Mouse (Mus musculus) lung, embryonic 14.5 days (tissue): ENCODE measurements around the gene Tgfbr2. TPM values are rescaled to one million over a fixed set of nuclear protein-coding genes. Genes with fewer than 3 reads are reported as not detected.

Source experiments
- ATAC-seq: fragments of 200-750 bp; cut with Nextera tagmentation; 2 replicates; pipeline ENCODE4 v1.8.0; 2017; ENCODE audit warnings: mild to moderate bottlenecking, moderate TSS enrichment, moderate library complexity; ENCODE audit not compliant: insufficient read depth
- DNase-seq: peaks from one replicate; pipeline ENCODE4 v3.0.0-alpha.2; 2015
- H3K27ac ChIP-seq: fragments of 300-500 bp; sonication (generic); 2 replicates; pipeline ENCODE4 v1.5.1; 2014; ENCODE audit warnings: low read depth, mild to moderate bottlenecking, moderate library complexity
- H3K27me3 ChIP-seq: fragments of 300-500 bp; sonication (generic); 2 replicates; pipeline ENCODE4 v1.6.1; 2014; ENCODE audit warnings: low read length, control low read depth; ENCODE audit not compliant: insufficient read depth
- H3K36me3 ChIP-seq: fragments of 300-500 bp; sonication (generic); 2 replicates; pipeline ENCODE4 v1.6.1; 2014; ENCODE audit warnings: control low read depth; ENCODE audit not compliant: insufficient read depth
- H3K4me1 ChIP-seq: fragments of 300-500 bp; sonication (generic); 2 replicates; pipeline ENCODE4 v1.6.1; 2014; ENCODE audit warnings: antibody characterized with exemption, control low read depth; ENCODE audit not compliant: insufficient read depth
- H3K4me2 ChIP-seq: fragments of 300-500 bp; sonication (generic); 2 replicates; pipeline ENCODE4 v1.6.1; 2014; ENCODE audit warnings: mild to moderate bottlenecking
- H3K4me3 ChIP-seq: fragments of 300-500 bp; sonication (generic); 2 replicates; pipeline ENCODE4 v1.5.1; 2014; ENCODE audit warnings: low read depth, low read length
- H3K9ac ChIP-seq: fragments of 300-500 bp; sonication (generic); 2 replicates; pipeline ENCODE4 v1.6.1; 2014
- H3K9me3 ChIP-seq: fragments of 300-500 bp; sonication (generic); 2 replicates; pipeline ENCODE4 v1.6.1; 2016; ENCODE audit warnings: low read depth, low read length, control low read depth
- CTCF ChIP-seq: IDR thresholded peaks from 2 replicates; pipeline ENCODE4 v1.5.1; 2016; ENCODE audit warnings: antibody characterized with exemption, low read depth
- WGBS: fragments of 180-500 bp; shearing (Covaris S2); extraction: QIAGEN DNeasy Blood & Tissue Kit; methylation state at CpG from one replicate; pipeline ENCODE4 v1.1.7; 2014; 5-methylcytosine and 5-hydroxymethylcytosine counted together
- polyA plus RNA-seq: library from polyadenylated mRNA; unstranded; fragments of >200 nt; fragmentation: Nextera tagmentation; extraction: Ambion mirVana; gene quantifications from 2 replicates; pipeline ENCODE4 v1.2.1, GENCODE M21; 2014

The Tgfbr2 gene
- polyA plus RNA-seq, 1 experiment from 2014 or later = 51.3 TPM

- H3K9me3 ChIP-seq = no peaks in the 10 kb centered on the region
- H3K4me2 ChIP-seq = no peak overlapping the region
- H3K27me3 ChIP-seq = no peaks in the 10 kb centered on the region
- DNase-seq = no peak
- no peak overlapping the region for H3K27ac ChIP-seq
- 75% methylated on average over 16 of the region's 16 CpGs for WGBS
- no peaks in the 10 kb centered on the region for H3K36me3 ChIP-seq
- peaks cover 13% of the 10 kb centered on the region for H3K4me1 ChIP-seq
- no peak overlapping the region for H3K9ac ChIP-seq
- no peak for ATAC-seq
- TF ChIP-seq CTCF = no peak
- H3K4me3 ChIP-seq = no peak overlapping the region
Measured at GRCm38 (mm10) chr9:116208169-116208904, 33.2 kb upstream of the Tgfbr2 start.

- ATAC-seq (no peak), DNase-seq (no peak)
- no peak overlapping the region for H3K9ac ChIP-seq
- no peaks in the 10 kb centered on the region for H3K36me3 ChIP-seq
- no peaks in the 10 kb centered on the region for H3K27me3 ChIP-seq
- H3K4me3 ChIP-seq = no peak overlapping the region
- H3K4me2 ChIP-seq = no peak overlapping the region
- 73% methylated on average over 2 of the region's 2 CpGs for WGBS
- TF ChIP-seq CTCF = no peak
- no peak overlapping the region for H3K27ac ChIP-seq
- 0 out of 2 replicates have a peak, but pooled peaks cover 9% of the 10 kb centered on the region for H3K4me1 ChIP-seq
- H3K9me3 ChIP-seq = no peaks in the 10 kb centered on the region
Measured at GRCm38 (mm10) chr9:116206901-116207300, 31.7 kb upstream of the Tgfbr2 start.

GRCm38 (mm10) chr9:116203675-116204074, 28.5 kb upstream of the Tgfbr2 start:
- Histone ChIP-seq H3K27ac (no peak overlapping the region), H3K27me3 (no peaks in the 10 kb centered on the region), H3K4me1 (peaks cover 13% of the 10 kb centered on the region; the same call in 1 of the 2 replicates), H3K4me2 (no peak overlapping the region), H3K4me3 (no peak overlapping the region), H3K9ac (no peak overlapping the region), H3K9me3 (no peaks in the 10 kb centered on the region), H3K36me3 (no peaks in the 10 kb centered on the region)
- no peak for ATAC-seq
- 97% methylated on average over 1 of the region's 1 CpGs for WGBS
- DNase-seq = no peak
- no peak for TF ChIP-seq CTCF

GRCm38 (mm10) chr9:116199127-116199526, 24.0 kb upstream of the Tgfbr2 start:
- Histone ChIP-seq H3K4me3 (no peak overlapping the region), H3K4me1 (peaks cover 6% of the 10 kb centered on the region; the same call in 1 of the 2 replicates), H3K27me3 (no peaks in the 10 kb centered on the region), H3K36me3 (no peaks in the 10 kb centered on the region), H3K27ac (peak overlapping the region; percentile 10; the same call in 1 of the 2 replicates), H3K4me2 (peak overlapping the region; percentile 10; the same call in 1 of the 2 replicates), H3K9me3 (no peaks in the 10 kb centered on the region), H3K9ac (no peak overlapping the region)
- ATAC-seq (peak; percentile 17; the same call in 1 of the 2 replicates), DNase-seq (peak; percentile 83)
- no peak for TF ChIP-seq CTCF
- 12% methylated on average over 9 of the region's 9 CpGs for WGBS

- H3K27ac ChIP-seq = no peak overlapping the region
- no peak overlapping the region for H3K9ac ChIP-seq
- H3K27me3 ChIP-seq = no peaks in the 10 kb centered on the region
- no peaks in the 10 kb centered on the region for H3K9me3 ChIP-seq
- H3K4me3 ChIP-seq = no peak overlapping the region
- WGBS = 55% methylated on average over 9 of the region's 9 CpGs
- no peaks in the 10 kb centered on the region for H3K36me3 ChIP-seq
- DNase-seq = no peak
- H3K4me1 ChIP-seq = peaks cover 6% of the 10 kb centered on the region; the same call in 1 of the 2 replicates
- no peak for TF ChIP-seq CTCF
- no peak for ATAC-seq
- no peak overlapping the region for H3K4me2 ChIP-seq
Measured at GRCm38 (mm10) chr9:116198488-116198887, 23.3 kb upstream of the Tgfbr2 start.

GRCm38 (mm10) chr9:116197491-116198170, 22.5 kb upstream of the Tgfbr2 start:
- Histone ChIP-seq H3K27me3 (no peaks in the 10 kb centered on the region), H3K4me3 (no peak overlapping the region), H3K9me3 (no peaks in the 10 kb centered on the region), H3K4me1 (peaks cover 6% of the 10 kb centered on the region; the same call in 1 of the 2 replicates), H3K36me3 (no peaks in the 10 kb centered on the region), H3K27ac (no peak overlapping the region), H3K9ac (no peak overlapping the region), H3K4me2 (no peak overlapping the region)
- DNase-seq = no peak
- no peak for ATAC-seq
- 88% methylated on average over 11 of the region's 11 CpGs for WGBS
- TF ChIP-seq CTCF = no peak

- whole genome bisulfite sequencing = 53% methylated on average over 4 of the region's 4 CpGs
- Histone ChIP-seq H3K4me3 (no peak overlapping the region), H3K27me3 (no peaks in the 10 kb centered on the region), H3K9ac (no peak overlapping the region), H3K4me1 (0 out of 2 replicates have a peak, but pooled peaks cover under 1% of the 10 kb centered on the region), H3K36me3 (no peaks in the 10 kb centered on the region), H3K27ac (peak overlapping the region; percentile 5; the same call in 1 of the 2 replicates), H3K9me3 (no peaks in the 10 kb centered on the region), H3K4me2 (no peak overlapping the region)
- ATAC-seq (no peak), DNase-seq (no peak)
- no peak for TF ChIP-seq CTCF
Measured at GRCm38 (mm10) chr9:116193889-116194450, 18.8 kb upstream of the Tgfbr2 start.
